Mouse (Mus musculus): ENCODE results near the gene Kcnmb1.

Kcnmb1 gene

GRCm38 (mm10) chr11:34002593-34002965 lies 39.8 kb downstream of the Kcnmb1 start:
- no peak for DNase-seq

GRCm38 (mm10) chr11:34007616-34008015 lies 44.8 kb downstream of the Kcnmb1 start:
- DNase-seq = no peak

GRCm38 (mm10) chr11:34008214-34008613 lies 45.4 kb downstream of the Kcnmb1 start:
- no peak for DNase-seq

GRCm38 (mm10) chr11:34008702-34009101 lies 45.9 kb downstream of the Kcnmb1 start:
- DNase-seq = peak; percentile 34

- DNase-seq = no peak
These were observed 46.7 kb downstream of the Kcnmb1 start for GRCm38 (mm10) chr11:34009316-34010087.

- no peak for DNase-seq
These were observed 47.5 kb downstream of the Kcnmb1 start for GRCm38 (mm10) chr11:34010133-34010858.

GRCm38 (mm10) chr11:34010859-34011172 lies 48.0 kb downstream of the Kcnmb1 start:
- peak; percentile 36 for DNase-seq

GRCm38 (mm10) chr11:34012007-34012652 lies 49.3 kb downstream of the Kcnmb1 start:
- no peak for DNase-seq
